Mouse (Mus musculus) stomach, embryonic 14.5 days (tissue): ENCODE data around the gene Gm3488. TPM values are rescaled to one million over a fixed set of nuclear protein-coding genes. Genes with fewer than 3 reads are reported as not detected.
"Not testable (repeated sequence)": the region's sequence is repeated elsewhere in the genome, so short reads cannot be mapped to it uniquely, and the experiment has no call there.

Experiments used
- ATAC-seq: fragments of 200-750 bp; cut with Nextera tagmentation; 2 replicates; pipeline ENCODE4 v1.8.0; 2017; ENCODE audit warnings: low read depth, moderate TSS enrichment; ENCODE audit not compliant: insufficient number of reproducible peaks, insufficient read depth, low FRiP score
- H3K27ac ChIP-seq: fragments of 300-500 bp; sonication (generic); 2 replicates; pipeline ENCODE4 v1.5.1; 2014; ENCODE audit warnings: mild to moderate bottlenecking, low read length, moderate library complexity, mixed read lengths
- H3K27me3 ChIP-seq: fragments of 300-500 bp; sonication (generic); 2 replicates; pipeline ENCODE4 v1.6.1; 2014; ENCODE audit warnings: low read length, control low read depth, mixed read lengths; ENCODE audit not compliant: control insufficient read depth, insufficient read depth
- H3K36me3 ChIP-seq: fragments of 300-500 bp; sonication (generic); 2 replicates; pipeline ENCODE4 v1.6.1; 2014; ENCODE audit warnings: mild to moderate bottlenecking, control low read depth, low read length, moderate library complexity, mixed read lengths; ENCODE audit not compliant: control insufficient read depth, insufficient read depth
- H3K4me1 ChIP-seq: fragments of 300-500 bp; sonication (generic); 2 replicates; pipeline ENCODE4 v1.6.1; 2014; ENCODE audit warnings: low read length, control low read depth, mixed read lengths; ENCODE audit not compliant: control insufficient read depth, insufficient read depth
- H3K4me2 ChIP-seq: fragments of 300-500 bp; sonication (generic); replicated peaks from 2 replicates; pipeline ENCODE4 v1.6.1; 2014; ENCODE audit warnings: low read depth, low read length, control low read depth
- H3K4me3 ChIP-seq: fragments of 300-500 bp; sonication (generic); 2 replicates; pipeline ENCODE4 v1.5.1; 2014; ENCODE audit warnings: low read depth, low read length, control low read depth
- H3K9ac ChIP-seq: fragments of 300-500 bp; sonication (generic); replicated peaks from 2 replicates; pipeline ENCODE4 v1.6.1; 2014; ENCODE audit warnings: low read depth, mild to moderate bottlenecking, control low read depth, low read length, moderate library complexity, mixed read lengths
- H3K9me3 ChIP-seq: fragments of 300-500 bp; sonication (generic); 2 replicates; pipeline ENCODE4 v1.6.1; 2016; ENCODE audit warnings: low read depth, low read length, control low read depth; ENCODE audit not compliant: control insufficient read depth
- WGBS: fragments of 180-500 bp; shearing (Covaris S2); extraction: QIAGEN DNeasy Blood & Tissue Kit; methylation state at CpG from one replicate; pipeline ENCODE4 v1.1.7; 2014; 5-methylcytosine and 5-hydroxymethylcytosine counted together
- polyA plus RNA-seq: library from polyadenylated mRNA; unstranded; fragments of >200 nt; fragmentation: Nextera tagmentation; extraction: Ambion mirVana; gene quantifications from 2 replicates; pipeline ENCODE4 v1.2.1, GENCODE M21; 2014

Gene Gm3488
- 0.73 and 1.0 TPM in 2 replicates for polyA plus RNA-seq

DNA sequence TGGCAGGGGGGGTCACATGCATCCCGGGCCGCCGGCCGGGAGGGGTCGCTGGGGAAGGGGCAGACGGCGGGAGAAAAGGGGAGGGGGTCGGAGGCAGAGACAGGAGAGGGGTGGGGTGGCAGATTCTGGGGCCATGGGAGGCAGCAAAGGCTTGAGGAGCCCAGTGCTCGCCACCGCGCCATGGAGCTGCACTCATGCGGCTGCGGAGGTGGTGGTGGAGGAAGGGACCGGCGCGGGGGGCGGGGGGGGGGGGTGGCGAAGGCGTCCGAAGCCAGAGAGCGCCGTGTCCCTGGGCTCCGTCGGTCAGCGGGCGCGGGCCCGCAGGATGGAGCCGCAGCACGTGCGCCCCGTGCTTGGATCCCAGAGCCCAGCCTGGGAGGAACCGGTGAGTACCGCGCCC, at the start of gene Gm3488:
Gene Gm3488 (plus strand): TSS at position 301 of the 400 bp plus-strand sequence.
- H3K27me3 ChIP-seq, H3K36me3 ChIP-seq, ATAC-seq, H3K4me2 ChIP-seq, H3K4me1 ChIP-seq, H3K9ac ChIP-seq, H3K27ac ChIP-seq, H3K4me3 ChIP-seq, H3K9me3 ChIP-seq: not testable (repeated sequence)
- no CpG with 5 or more reads among the region's 35 CpGs for WGBS

DNA sequence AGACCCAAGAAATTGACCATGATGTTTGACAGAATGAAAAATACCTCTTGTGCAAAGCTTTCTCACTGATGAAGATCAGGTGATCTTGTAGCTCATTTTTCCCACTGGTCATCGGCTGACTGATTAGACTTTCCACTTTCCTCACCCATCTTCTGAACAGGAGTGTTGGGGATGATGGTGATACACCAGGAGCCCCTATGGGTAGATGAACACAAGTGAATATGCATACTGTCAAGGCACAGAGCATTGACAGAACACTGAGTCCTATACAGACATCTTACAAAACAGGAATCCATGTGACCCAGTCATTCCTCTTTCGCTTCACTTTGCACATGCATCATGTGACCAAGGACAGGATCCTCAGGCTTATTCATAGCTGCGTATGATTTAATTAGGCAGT, 46.1 kb upstream of the Gm3488 start, which contains the start of gene Gm3194:
Gene Gm3194 (minus strand): TSS at position 101 of the 400 bp plus-strand sequence.
- H3K9me3 ChIP-seq, ATAC-seq, H3K27ac ChIP-seq, H3K4me2 ChIP-seq, H3K9ac ChIP-seq, H3K4me3 ChIP-seq, H3K27me3 ChIP-seq, H3K4me1 ChIP-seq, H3K36me3 ChIP-seq: not testable (repeated sequence)
- whole genome bisulfite sequencing = no CpG with 5 or more reads among the region's 3 CpGs

DNA sequence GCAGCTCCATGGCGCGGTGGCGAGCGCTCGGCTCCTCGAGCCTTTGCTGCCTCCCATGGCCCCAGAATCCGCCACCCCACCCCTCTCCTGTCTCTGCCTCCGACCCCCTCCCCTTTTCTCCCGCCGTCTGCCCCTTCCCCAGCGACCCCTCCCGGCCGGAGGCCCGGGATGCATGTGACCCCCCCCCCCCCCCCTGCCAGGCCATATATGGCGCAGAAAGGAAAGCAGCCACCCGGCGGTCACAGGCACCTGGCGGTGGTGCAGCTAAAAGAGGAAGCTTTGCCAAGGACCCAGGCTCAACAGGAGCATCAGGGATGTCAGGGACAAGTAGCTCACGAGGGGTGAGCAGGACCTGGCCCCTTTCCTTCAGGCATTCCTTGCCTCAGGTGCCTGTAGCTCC, 41.0 kb upstream of the Gm3488 start:
- H3K27me3 ChIP-seq, H3K4me2 ChIP-seq, H3K27ac ChIP-seq, ATAC-seq, H3K36me3 ChIP-seq, H3K9ac ChIP-seq, H3K4me3 ChIP-seq, H3K9me3 ChIP-seq, H3K4me1 ChIP-seq: not testable (repeated sequence)
- WGBS = no CpG with 5 or more reads among the region's 19 CpGs

DNA sequence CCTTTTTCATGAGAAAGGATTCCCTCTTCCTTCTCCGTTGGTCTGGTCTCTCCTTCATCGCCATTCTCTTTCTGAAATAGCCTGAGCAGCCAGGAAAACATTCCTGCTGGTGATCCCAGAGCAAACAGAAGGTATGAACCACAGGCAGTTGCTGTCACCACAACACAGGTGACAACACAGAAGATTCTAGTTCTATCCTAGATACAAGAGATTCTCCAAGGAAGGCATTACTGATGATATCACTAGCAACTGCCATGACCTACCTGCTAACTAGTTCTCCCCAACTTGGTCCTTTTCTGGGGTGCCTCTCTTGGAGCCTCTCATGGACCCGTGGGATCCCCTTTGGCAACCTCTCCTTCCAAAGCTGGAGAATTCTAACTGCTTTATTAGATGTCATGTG, 23.7 kb upstream of the Gm3488 start, which contains the start of gene Gm8246:
Gene Gm8246 (minus strand): TSS at position 101 of the 400 bp plus-strand sequence.
- not testable (repeated sequence) for H3K4me3 ChIP-seq, H3K9me3 ChIP-seq, ATAC-seq, H3K4me1 ChIP-seq, H3K9ac ChIP-seq, H3K4me2 ChIP-seq, H3K27ac ChIP-seq, H3K36me3 ChIP-seq, H3K27me3 ChIP-seq
- no CpG with 5 or more reads among the region's 3 CpGs for WGBS

DNA sequence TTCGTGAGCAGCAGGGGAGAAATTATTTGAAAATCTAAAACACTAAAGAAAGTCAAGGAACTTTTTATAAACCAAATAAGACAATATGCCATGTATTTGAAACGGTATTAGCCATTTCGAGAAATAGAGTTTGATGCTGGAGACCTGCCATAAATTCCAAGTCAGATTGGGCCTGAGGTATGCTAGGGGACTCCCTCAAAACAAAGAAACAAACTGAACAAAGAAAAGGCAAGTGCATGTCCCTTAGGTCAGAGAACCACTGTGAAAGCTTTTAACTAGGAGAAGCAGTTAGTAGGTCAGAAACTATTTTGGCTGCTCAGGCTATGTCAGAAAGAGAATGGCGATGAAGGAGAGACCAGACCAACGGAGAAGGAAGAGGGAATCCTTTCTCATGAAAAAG, 17.6 kb upstream of the Gm3488 start, which contains the start of gene Gm3187:
Gene Gm3187 (plus strand): TSS at position 301 of the 400 bp plus-strand sequence.
- not testable (repeated sequence) for H3K9me3 ChIP-seq, H3K4me3 ChIP-seq, ATAC-seq, H3K27ac ChIP-seq, H3K36me3 ChIP-seq, H3K27me3 ChIP-seq, H3K4me1 ChIP-seq, H3K9ac ChIP-seq, H3K4me2 ChIP-seq
- WGBS = 86% methylated on average over 4 of the region's 5 CpGs

DNA sequence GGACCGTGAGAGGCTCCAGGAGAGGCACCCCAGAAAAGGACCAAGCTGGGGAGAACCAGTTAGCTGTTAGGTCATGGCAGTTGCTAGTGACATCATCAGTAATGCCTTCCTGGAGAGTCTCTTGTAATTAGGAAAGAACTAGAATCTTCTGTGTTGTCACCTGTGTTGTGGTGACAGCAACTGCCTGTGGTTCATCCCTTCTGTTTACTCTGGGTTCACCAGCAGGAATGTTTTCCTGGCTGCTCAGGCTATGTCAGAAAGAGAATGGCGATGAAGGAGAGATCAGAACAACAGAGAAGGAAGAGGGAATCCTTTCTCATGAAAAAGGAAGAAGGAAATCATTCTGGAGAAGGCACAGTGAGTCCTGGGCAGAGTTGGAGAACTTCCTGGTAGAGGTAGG, 36.7 kb downstream of the Gm3488 start, which contains the start of gene Gm3532:
Gene Gm3532 (plus strand): TSS at position 301 of the 400 bp plus-strand sequence.
- ATAC-seq = not testable (repeated sequence)
- no CpG with 5 or more reads among the region's 2 CpGs for WGBS

More for the DNA sequence above, 36.7 kb downstream of the Gm3488 start, which contains the start of gene Gm3532:
- not testable (repeated sequence) for H3K27ac ChIP-seq, H3K36me3 ChIP-seq, H3K4me3 ChIP-seq, H3K4me2 ChIP-seq, H3K27me3 ChIP-seq, H3K9me3 ChIP-seq, H3K9ac ChIP-seq, H3K4me1 ChIP-seq

Other genes starting within 250 kb of the Gm3488 start
- not detected in 2 replicates for gene Gm3526, start 241.1 kb upstream of the Gm3488 start, polyA plus RNA-seq
- not detected in 2 replicates for gene Gm3542, start 166.7 kb upstream of the Gm3488 start, polyA plus RNA-seq
- gene Gm3500, start 112.6 kb upstream of the Gm3488 start, polyA plus RNA-seq = not detected in 2 replicates
- gene Gm3194, start 46.2 kb upstream of the Gm3488 start, polyA plus RNA-seq = 2.1 TPM in 1 of 2 replicates, not detected in the other
- not detected in 2 replicates for gene Gm8246, start 23.8 kb upstream of the Gm3488 start, polyA plus RNA-seq
- not detected in 2 replicates for gene Gm3187, start 17.5 kb upstream of the Gm3488 start, polyA plus RNA-seq
- gene Gm3532, start 36.8 kb downstream of the Gm3488 start, polyA plus RNA-seq = not detected in 2 replicates
- gene Gm8265, start 131.4 kb downstream of the Gm3488 start, polyA plus RNA-seq = not detected in 2 replicates
- gene Gm9603, start 185.8 kb downstream of the Gm3488 start, polyA plus RNA-seq = not detected in 2 replicates
- 1.1 TPM in 1 of 2 replicates, not detected in the other for gene Gm3373, start 239.9 kb downstream of the Gm3488 start, polyA plus RNA-seq